Mouse (Mus musculus) cerebellum, adult 8-10 months (tissue): ENCODE measurements around the gene Prrc2b.

ENCODE experiments used
- DNase-seq: peaks from one replicate; pipeline ENCODE4 v3.0.0; 2022

Gene Prrc2b

GRCm38 (mm10) chr2:32150924-32151659, at the start of gene Prrc2b:
Gene Prrc2b, plus strand, starts transcription at chr2:32151082.
- peak; percentile 68 for DNase-seq

- no peak for DNase-seq
Measured at GRCm38 (mm10) chr2:32102944-32103343, 47.9 kb upstream of the Prrc2b start.

DNA sequence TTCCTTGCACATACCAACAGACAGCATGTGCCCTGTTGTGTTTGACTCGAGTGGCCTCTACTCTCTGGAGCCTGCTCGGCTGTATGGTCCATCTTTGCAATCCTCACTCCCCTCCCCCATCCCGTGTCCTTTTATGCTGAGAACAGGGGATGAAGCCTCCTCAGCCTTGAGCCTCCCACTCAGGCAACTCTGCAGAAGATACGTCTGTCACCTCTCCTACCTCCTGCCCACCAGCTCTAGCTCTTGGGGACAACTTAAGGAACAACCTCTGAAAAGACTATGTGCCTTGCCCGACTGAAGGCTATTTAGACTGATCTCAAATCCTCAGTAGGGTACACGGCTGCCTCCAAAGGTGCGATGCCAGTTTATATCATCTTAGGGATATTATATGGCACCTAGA, 47.3 kb upstream of the Prrc2b start:
- DNase-seq, result no peak

GRCm38 (mm10) chr2:32104122-32104521, 46.8 kb upstream of the Prrc2b start:
- DNase-seq, result no peak

DNA sequence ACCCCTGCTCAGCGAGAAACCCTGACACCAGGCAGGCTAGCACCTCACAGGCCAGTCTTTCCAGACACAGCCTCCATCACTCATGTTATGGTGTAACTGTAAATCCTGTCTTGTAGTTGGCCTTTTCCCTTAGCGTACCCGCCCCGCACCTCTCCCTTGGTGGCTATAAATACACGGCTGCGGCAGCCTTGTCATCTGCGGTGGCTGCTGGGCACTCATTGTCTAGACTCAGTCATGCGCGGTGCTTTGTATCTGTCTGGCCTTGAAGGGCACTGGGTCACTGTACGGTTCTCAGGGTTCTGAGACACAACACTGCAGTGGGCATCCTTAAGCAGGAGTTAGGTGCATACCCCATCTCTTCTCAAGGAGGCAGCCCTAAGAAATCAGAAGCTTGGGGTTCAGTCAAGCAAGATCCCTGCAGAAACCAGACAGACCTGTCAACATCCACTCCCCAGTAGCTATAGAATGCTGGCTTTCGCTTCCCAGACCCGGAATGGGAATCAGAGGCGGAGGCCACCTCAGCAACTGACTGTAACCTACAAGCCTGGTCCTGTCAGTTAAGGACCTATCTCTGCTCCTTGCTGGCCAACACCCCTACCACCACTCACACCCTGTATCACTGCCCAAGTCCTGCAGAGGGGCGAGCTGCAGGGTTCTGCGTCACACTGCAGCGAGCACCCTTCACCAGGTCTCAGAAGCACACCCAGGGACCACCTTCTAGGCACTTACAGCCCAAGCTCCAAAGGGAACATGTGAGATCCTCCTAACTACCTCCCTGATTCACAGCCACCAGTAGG, 45.6 kb upstream of the Prrc2b start:
- no peak for DNase-seq

GRCm38 (mm10) chr2:32105930-32106329, 45.0 kb upstream of the Prrc2b start:
- no peak for DNase-seq

DNA sequence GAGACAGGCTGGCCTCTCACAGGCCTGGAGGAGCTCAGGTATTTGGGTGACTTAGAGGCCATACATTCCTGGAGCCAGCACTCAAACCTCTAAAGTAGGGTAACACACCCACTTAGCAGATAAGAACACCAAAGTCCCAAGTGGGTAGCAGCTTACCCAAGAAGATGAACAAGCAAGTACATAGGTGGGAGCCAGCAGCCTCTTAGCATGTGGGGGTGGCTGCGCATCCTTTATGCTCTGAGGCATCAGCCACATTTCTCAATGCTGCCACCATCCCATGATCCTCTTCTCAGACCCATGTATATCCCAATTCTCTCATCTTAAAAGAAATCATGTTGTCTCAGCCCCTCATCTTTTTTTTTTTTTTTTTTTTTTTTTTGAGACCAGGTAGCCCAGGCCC, 39.6 kb upstream of the Prrc2b start:
- no peak for DNase-seq

DNA sequence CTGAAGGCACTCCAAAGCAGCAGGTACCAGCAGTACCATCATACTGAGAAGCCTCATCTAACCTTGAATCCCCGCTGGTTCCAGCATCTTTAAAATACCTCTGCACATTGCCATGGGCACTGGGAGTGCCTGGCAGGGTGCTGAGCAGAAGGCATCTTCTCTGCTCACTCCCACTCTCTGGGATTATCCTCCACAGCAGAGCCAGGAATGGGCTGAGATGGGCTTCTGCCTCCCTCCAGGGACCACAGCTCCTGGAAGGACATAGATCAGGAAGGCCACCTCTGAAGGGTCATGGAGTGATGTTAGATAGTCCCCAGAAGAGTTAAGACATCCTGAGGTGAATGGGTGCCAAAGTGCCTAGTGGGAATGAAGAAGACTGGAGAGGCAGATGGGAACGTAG, 38.3 kb upstream of the Prrc2b start:
- DNase-seq, result no peak

DNA sequence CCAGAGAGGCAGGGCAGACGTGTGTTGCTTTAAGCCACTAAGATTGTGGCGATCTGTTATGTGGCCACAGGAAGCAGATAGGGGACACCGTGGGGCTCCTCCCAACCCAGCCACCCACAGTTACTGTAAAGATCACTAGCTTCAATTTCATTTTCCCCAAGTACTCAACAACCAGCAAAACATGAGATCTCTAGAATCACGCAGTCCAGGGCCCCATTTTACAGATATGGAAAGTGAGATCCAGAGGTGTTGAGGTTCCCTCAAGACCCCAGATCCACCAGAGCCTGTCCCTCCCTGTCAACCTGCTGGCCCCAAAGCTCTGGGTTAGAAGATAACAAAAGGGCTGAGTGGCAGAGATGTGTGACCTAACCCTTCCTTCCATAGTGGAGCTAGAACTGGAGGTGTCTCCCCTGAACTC, 35.0 kb upstream of the Prrc2b start:
- no peak for DNase-seq

GRCm38 (mm10) chr2:32119802-32120750, 30.8 kb upstream of the Prrc2b start:
- DNase-seq, result no peak

- DNase-seq, result no peak
Measured at GRCm38 (mm10) chr2:32121150-32121549, 29.7 kb upstream of the Prrc2b start.

GRCm38 (mm10) chr2:32121785-32122184, 29.1 kb upstream of the Prrc2b start:
- no peak for DNase-seq

GRCm38 (mm10) chr2:32127653-32128535, 23.0 kb upstream of the Prrc2b start:
- DNase-seq, result no peak

DNA sequence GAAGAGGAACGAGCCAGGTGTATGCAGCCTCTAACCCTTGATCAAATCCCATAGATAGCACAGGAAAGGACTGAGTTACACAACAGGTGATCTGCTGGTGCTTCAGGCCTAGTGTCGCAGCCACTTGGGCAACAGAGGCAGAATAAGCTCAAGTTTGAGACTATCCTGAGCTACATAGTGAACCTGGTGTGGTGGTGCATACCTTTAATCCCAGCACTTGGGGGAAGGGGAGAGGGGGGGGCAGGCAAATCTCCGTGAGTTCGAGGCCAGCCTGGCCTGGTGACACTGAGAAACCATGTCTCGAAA, 22.4 kb upstream of the Prrc2b start:
- no peak for DNase-seq

DNA sequence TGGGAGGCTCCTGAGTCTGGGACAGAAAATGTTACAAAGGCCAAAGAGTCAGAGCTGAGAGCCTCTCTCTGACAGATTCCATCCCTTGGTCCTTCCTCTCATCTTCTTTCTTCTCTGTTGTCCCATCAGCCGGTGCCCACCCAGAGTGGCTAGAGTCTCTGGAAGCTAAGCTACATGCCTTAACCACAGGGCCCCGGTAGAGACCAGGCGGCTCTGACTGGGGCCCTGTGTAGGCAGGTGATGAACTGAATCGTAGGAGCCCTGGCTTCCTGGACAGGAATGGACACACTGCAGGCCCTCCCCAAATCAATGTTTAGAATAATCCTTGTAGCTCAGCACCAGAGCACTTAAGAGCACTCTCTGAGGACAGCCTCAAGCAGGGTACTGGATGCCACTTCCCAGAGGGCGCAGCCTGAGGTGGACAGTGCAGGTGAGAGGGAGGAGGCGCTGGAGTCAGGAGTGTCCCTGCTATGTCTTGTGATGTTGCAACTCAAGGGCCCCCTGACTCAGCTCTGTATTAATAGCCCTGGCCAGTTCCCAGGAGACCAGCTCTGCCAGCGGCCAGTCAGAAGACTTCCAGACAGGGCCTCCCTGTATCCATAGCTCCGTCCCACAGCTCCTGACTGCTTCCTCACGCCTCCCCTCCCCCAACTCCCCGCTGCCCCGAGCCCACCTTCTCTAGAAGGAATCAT, 21.4 kb upstream of the Prrc2b start:
- no peak for DNase-seq

GRCm38 (mm10) chr2:32130435-32130834, 20.4 kb upstream of the Prrc2b start:
- no peak for DNase-seq

DNA sequence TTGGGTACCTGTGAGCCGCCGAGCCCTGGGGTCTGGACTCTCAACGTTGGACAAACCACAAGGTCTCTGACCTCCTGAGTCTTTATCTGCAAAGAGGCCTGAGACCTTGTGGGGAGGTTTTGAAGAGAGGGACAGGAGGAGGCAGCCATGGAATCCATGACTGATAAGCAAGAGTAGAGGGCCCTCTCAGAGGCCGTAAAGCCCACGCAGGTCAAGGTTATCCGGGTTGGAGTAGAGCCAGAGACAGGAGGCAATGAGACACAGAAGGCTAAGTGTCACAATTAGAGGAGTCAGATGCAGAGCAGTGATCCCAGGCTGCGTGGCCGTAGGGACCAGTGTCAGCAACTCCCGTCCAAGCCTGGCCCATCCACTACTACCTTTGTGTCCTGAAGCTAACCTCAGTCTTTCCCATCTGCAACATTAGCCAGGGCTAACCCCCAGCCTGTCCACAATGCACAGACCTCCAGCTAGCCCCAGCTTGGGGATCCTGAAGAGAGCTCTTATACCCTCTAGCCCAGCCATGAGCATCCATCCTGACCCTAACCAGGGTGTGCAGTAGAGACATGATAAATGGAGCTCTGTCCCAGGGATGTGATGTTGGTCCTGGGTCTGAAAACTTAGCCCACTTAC, 19.6 kb upstream of the Prrc2b start:
- no peak for DNase-seq

DNA sequence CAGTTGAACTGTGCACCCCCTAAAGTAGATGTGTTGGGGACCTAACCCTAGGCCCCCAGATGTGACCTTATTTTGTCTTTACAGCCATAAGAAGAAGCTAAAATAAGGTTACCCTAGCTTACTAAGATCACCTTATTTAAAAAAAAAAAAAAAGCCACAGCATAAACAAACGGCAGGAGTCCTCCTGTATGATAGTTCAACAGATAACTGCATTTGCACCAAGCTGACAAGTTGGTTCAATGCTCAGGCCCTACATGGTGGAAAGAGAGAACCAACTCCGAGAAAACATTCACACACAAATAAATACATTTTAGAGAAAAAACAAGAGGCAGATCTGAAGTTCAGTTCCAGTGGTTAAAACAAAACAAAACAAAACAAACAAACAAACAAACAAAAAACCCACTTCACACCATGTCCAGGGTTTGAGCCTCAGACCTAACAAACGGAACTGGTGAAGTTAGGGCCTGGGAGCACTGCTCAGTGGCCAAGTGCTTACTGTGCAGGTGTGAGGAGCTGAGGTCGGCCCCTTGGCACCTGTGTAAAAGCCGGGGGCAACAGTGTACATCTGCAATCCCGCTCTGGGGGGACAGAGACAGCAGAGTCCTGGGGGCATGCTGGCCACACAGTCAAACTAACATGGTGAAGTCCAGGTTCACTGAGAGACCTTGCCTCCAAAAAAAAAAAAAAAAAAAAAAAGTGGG, 18.9 kb upstream of the Prrc2b start:
- no peak for DNase-seq

GRCm38 (mm10) chr2:32132567-32132992, 18.3 kb upstream of the Prrc2b start:
- DNase-seq, result no peak

DNA sequence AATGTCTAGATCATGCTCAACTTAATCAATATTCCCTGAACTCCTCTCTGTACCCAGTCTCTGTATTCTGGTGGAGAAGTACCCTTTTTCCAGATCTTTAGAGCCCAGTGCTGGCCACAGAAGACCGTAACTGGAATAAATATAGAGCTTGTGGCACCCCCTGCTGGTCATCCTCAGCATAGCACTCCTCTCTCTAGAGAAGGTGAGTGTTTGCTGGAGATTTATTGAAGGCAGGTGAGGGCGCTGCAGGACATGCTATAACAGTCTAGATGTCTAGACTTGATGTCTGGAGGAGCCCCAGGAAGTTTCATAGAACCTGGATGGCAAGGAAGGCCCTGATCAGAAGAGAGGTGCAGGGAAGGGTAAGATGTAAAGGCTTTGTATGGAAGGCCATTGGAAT, 16.8 kb upstream of the Prrc2b start:
- DNase-seq, result peak; percentile 96
